Mouse (Mus musculus) G1E-ER4 (cell line): ENCODE measurements around the gene Ccdc155. TPM values are rescaled to one million over a fixed set of nuclear protein-coding genes. Genes with fewer than 3 reads are reported as not detected.

Experiments
- GATA1 ChIP-seq: IDR thresholded peaks from one replicate; pipeline ENCODE4 v1.8.0; 2012; ENCODE audit warnings: low read length, inconsistent platforms
- polyA plus RNA-seq: library from polyadenylated mRNA; stranded (reverse); fragments of >175 nt; gene quantifications from 2 replicates; pipeline ENCODE4 v1.2.3, GENCODE M21; 2012

Ccdc155 gene
- polyA plus RNA-seq, 1 experiment = not detected

DNA sequence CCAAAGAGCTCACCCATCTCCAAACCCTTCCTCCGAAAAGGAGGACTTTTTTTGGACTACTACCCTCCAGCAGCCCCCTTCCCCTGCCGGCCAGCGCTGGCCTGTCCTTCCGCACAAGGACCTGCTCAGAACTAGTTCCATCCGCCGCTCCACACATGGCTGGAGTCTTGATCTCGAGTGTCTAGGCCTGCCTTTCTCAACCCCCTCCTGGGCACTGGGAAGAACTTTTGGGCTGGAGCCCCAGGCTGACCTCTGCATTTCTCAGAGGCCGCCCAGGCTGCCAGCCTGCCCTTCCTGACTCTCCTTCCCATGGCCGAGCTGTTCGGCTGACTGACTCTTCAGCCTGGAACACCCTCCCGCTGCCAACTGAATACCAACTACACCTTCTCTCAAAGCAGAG is 22.1 kb downstream of the Ccdc155 start:
- no peak for TF ChIP-seq GATA1

- no peak for TF ChIP-seq GATA1
These were observed 22.5 kb downstream of the Ccdc155 start for GRCm38 (mm10) chr7:45182199-45182601.

GRCm38 (mm10) chr7:45181540-45181939 is 23.2 kb downstream of the Ccdc155 start:
- TF ChIP-seq GATA1 = no peak

GRCm38 (mm10) chr7:45180896-45181477 is 23.7 kb downstream of the Ccdc155 start, which contains the start of gene Pth2:
Gene Pth2, plus strand, starts transcription at chr7:45180995.
- TF ChIP-seq GATA1 = no peak

DNA sequence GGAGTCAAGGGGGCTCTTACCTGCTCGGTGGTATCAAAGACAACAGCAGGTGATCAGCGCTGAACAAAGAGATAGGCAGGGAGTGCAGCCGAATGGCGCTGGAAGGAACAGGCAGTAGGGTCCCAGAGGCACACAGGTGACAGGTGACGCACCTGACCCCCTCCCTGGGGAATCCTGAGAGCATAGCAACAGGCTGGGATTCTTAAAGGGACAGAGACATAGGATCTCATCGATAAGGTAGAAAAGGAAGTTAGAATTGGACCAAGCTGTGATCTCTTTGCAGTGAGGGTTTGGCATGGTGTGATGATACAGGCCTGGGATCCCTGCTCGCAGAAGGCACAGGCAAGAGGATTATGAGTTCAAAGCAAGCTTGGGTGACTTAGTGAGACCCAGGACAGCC is 25.2 kb downstream of the Ccdc155 start, which contains the start of gene Gfy:
Gfy (minus strand) TSS at position 101 of the 400 bp plus-strand sequence.
- no peak for TF ChIP-seq GATA1

DNA sequence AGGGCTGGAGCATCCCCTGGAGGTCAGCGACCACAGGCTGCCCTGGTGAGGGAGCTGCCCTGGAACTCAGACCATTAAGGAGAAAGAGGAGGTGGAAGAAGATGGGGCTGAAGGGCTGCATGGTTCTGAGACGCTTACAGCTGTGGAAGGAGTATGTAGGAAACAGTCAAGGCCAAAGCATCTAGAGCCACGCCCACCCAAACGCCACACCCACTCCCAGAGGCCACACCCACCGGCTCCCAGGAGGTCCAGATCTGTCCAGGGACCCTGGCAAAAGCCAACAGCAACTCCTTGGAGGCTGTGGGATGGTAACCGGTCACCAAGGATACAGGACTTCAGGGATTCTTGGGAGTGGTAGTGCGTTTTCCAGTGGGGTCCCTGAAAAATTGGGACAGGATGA is 26.1 kb downstream of the Ccdc155 start:
- no peak for TF ChIP-seq GATA1

- no peak for TF ChIP-seq GATA1
These were observed 28.3 kb downstream of the Ccdc155 start for GRCm38 (mm10) chr7:45176356-45176755.

DNA sequence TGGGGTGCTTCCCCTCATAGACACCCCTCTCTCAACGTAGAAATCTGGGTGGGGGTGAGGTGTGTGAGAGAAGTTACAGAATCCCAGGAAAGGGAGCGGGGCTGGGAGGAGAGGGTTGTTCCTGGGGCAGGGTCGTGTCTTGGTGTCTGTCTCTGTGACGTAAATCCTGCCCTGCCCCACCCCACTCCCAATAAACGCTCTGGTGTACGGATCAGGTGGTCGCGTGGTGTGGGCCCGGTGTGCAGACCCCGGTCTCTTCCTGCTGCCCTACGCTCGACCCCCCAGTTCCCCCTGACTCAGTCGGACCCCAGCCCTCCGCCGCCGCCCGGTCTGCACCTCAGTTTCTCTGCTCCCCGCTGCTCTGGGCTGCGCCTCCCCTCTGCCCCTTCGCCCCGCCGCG is 28.8 kb downstream of the Ccdc155 start:
- TF ChIP-seq GATA1 = no peak

DNA sequence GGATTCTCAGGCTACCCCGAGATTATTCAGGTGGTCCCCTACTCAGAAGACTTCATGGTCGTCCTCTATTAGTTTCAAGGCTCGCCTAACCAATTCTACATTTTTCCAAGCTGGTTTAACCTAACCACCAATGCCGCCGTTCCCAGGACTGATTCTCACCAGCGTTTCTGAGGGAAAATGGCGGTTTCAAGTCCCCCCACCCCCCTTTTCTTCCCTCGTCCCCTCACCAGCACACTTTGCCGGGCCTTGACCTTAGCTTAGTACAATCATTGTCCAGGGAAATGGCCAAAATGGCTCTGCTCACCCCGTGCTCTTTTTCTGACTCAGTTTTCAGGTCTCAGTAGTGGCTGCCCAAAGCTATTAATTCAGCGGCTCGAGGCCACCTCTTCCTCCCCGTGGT is 29.3 kb downstream of the Ccdc155 start:
- TF ChIP-seq GATA1 = no peak

GRCm38 (mm10) chr7:45174567-45175280 is 30.0 kb downstream of the Ccdc155 start:
- no peak for TF ChIP-seq GATA1

GRCm38 (mm10) chr7:45172974-45173373 is 31.7 kb downstream of the Ccdc155 start:
- no peak for TF ChIP-seq GATA1

DNA sequence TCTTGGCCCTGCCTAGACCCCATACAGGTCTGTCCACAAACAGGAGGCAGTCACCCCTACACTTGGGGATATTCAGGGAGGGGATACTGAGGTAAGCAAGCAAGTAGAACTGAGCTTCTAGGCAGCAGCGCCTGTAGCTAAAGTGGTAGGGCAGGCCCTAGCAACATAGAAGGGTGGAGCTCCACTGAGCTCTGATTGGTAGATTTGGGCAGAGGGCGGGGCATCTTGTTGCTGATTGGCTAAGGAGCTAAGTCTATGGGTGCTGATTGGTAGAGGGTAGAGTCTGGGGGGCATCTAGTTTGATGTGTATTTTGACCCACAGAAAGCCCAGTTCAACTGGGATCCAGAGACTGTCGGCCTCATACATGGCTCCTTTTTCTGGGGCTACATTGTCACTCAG is 35.2 kb downstream of the Ccdc155 start:
- TF ChIP-seq GATA1 = no peak

DNA sequence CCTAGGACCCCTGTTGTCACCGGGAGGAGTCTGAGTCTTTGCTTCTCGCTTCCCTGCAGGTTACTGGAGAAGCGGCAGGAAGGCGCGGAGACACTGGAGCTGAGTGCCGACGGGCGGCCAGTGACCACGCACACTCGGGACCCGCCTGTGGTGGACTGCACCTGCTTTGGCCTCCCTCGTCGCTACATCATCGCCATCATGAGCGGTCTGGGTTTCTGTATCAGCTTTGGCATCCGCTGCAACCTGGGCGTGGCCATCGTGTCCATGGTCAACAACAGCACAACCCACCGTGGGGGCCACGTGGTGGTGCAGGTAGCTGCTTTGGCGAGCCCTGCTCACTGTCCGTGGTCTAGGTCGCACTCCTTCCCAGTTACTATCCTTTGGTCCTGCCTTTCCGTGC is 36.0 kb downstream of the Ccdc155 start:
- no peak for TF ChIP-seq GATA1

DNA sequence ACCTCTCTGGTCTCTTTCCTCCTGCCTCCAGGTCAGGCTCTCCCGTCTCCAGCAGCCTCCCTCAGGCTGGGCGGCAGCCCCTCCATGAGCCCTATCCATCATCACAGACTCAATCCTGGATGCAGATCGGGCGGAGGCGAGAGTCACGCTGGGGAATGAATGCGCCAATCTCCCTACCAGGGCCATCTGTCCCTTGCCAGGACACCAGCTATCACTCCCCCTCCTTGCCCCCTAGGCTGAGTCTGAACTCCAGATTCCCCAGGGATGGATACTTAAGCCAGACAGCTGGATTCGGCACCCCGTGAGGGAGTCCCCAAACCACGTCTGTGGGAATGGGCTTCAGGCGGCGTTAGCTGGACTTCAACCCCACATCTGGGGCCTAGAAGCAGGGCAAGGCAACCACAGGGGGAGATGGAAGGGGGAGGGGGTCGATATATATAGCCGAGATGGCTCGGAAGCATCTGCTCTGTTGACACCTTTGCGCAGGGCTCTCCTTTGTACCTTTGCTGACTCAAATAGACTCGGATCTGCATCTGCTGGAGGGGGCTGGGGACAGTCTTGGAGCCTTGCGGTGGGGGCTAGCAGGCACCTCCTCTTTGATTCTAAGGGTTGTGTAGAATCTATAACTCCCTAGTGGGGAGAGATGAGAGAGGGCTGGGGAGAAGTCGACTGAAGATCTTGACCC is 36.8 kb downstream of the Ccdc155 start:
- TF ChIP-seq GATA1 = no peak

- TF ChIP-seq GATA1 = no peak
These were observed 37.7 kb downstream of the Ccdc155 start for GRCm38 (mm10) chr7:45166950-45167401.

DNA sequence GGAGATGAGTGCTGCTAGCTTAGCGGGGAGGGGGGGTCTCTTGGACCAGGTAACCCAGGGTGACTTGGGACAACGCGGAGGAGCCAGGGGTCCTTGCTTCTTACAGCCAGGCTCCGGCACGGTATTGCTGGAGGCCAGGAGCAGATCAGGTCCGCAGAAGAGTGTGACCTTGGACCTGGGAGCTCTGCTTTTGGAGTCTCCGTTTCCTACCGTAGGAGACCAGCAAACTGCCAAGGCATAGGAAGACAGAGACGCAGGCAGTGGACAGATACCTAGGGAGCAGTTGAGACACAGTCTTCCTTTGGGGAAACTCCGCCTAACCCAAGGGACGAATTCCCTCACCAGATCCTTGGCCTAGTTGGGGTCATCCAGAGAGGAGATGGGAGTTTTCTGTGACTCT is 39.0 kb downstream of the Ccdc155 start:
- TF ChIP-seq GATA1 = no peak
